Mouse (Mus musculus) myocyte (in vitro differentiated cells): ENCODE results near the gene Scpep1.

ENCODE experiments used
- CEBPB ChIP-seq: IDR thresholded peaks from 2 replicates; pipeline ENCODE4 v1.6.1; 2011; ENCODE audit warnings: mild to moderate bottlenecking, moderate library complexity; ENCODE audit not compliant: poor library complexity, insufficient read depth, severe bottlenecking
- MAX ChIP-seq: IDR thresholded peaks from one replicate; pipeline ENCODE4 v1.6.1; 2011; ENCODE audit warnings: low read depth, mild to moderate bottlenecking, control low read depth
- MYOD1 ChIP-seq, 3 experiments: IDR thresholded peaks; one replicate each; pipeline ENCODE4 v1.6.1; 2011; ENCODE audit warnings: control low read depth in 2 of 3, low read depth in 2 of 3, mild to moderate bottlenecking in 2 of 3, moderate library complexity in 1 of 3; ENCODE audit not compliant: insufficient read length in 2 of 3, control insufficient read depth in 1 of 3
- MYOG ChIP-seq, 3 experiments: IDR thresholded peaks; one replicate each; pipeline ENCODE4 v1.6.1; 2011; ENCODE audit warnings: control low read depth in 2 of 3, low read depth in 2 of 3, mild to moderate bottlenecking in 2 of 3; ENCODE audit not compliant: insufficient read length in 2 of 3, control insufficient read depth in 1 of 3, insufficient read depth in 1 of 3
- POLR2A ChIP-seq: IDR thresholded peaks from one replicate; pipeline ENCODE4 v1.6.1; 2011; ENCODE audit warnings: low read depth, mild to moderate bottlenecking, control low read depth, moderate library complexity; ENCODE audit not compliant: insufficient read length
- POLR2AphosphoS2 ChIP-seq: IDR thresholded peaks from one replicate; pipeline ENCODE4 v1.6.1; 2011; ENCODE audit warnings: low read depth, control low read depth; ENCODE audit not compliant: insufficient read length
- TCF3 ChIP-seq: IDR thresholded peaks from one replicate; pipeline ENCODE4 v1.6.1; 2011; ENCODE audit warnings: low read depth, control low read depth; ENCODE audit not compliant: insufficient read length
- USF1 ChIP-seq: IDR thresholded peaks from one replicate; pipeline ENCODE4 v1.6.1; 2011; ENCODE audit warnings: low read depth, mild to moderate bottlenecking, control low read depth, moderate library complexity

DNA sequence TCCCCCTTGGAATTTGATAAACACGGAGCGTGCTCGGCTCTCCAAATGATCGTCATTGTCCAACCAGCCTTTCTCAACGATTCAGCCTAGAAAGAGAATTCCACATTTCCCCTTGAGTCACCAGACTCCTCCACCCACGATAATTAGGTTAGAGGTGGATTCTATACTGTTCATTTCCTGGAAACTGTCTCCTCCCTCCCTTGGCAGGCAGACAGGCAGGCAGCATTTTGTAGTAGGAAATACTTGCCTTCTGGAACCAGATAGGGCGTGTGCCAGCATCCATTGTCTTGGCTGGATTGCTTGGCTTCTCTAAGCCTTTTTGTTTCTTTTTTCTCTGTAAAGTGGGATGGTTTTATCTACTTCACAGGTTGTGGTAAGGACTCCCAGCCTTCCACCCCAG, 41.2 kb upstream of the Scpep1 start:
- no peak for TF ChIP-seq POLR2A
- TF ChIP-seq CEBPB = no peak
- no peak for TF ChIP-seq MAX
- no peak for TF ChIP-seq POLR2AphosphoS2
- TF ChIP-seq USF1 = no peak
- no peak for TF ChIP-seq TCF3
- TF ChIP-seq MYOD1 (IDR thresholded peaks at IDR 0.05; ENCODE audit: control insufficient read depth in 1 of 3, insufficient read length in 2 of 3, low read depth in 2 of 3) = no peak
- no peak for TF ChIP-seq MYOG (IDR thresholded peaks at IDR 0.05; ENCODE audit: control insufficient read depth in 1 of 3, insufficient read depth in 1 of 3, insufficient read length in 2 of 3, low read depth in 2 of 3)
